Mouse (Mus musculus): ENCODE measurements around the gene Cutal. TPM values are rescaled to one million over a fixed set of nuclear protein-coding genes. Genes with fewer than 3 reads are reported as not detected.

The Cutal gene
- total RNA-seq, 1 experiment from 2014 or later, result 0.49 TPM

DNA sequence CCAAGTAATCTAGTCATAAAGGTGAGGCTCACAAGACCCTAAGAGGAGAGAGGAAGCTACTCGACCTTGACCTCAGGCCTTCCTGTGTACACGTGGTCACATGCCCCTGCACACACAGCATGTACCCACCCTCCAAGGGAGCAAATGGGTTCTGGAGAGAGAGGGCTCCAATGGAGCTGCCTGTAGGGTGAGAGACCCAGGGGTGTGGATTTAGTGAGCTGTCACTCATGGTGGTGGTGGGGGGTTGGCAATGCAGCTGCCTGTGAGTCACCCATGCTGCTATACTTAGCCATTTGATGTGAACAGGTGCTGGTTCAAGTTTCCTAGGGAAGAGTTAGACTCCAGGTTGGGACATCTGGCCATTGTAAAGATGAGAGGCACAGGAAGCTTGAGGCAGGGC, 45.9 kb downstream of the Cutal start:
- no peak for DNase-seq

- DNase-seq, result no peak
Observed at GRCm38 (mm10) chr2:34922729-34923128, 48.5 kb downstream of the Cutal start.

DNA sequence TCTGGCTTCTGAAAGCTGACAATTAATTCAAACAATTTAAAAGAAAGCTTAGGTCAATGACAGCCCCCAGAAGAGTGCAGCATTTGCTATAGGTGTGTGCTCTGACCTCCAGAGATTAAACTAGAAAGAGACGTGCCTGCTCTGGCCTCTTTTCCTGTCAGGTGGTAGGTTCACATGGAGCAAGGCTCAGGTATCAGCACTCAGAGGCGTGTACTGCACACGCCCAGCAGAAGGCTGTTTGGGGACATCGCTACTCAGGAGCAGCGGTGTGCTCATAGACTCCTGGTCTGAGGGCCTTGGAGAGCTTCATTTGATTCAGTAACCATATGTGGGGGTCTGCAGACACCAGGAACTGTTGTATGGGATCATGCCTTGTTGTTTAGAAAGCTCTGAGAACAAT, 53.1 kb downstream of the Cutal start:
- DNase-seq, result no peak

- no peak for DNase-seq
Observed at GRCm38 (mm10) chr2:34937460-34937859, 63.3 kb downstream of the Cutal start.

- DNase-seq, result no peak
Observed at GRCm38 (mm10) chr2:34938269-34939208, 64.3 kb downstream of the Cutal start.

- no peak for DNase-seq
Observed at GRCm38 (mm10) chr2:34940246-34940645, 66.0 kb downstream of the Cutal start.

- no peak for DNase-seq
Observed at GRCm38 (mm10) chr2:34941061-34941675, 67.0 kb downstream of the Cutal start.

Other genes with a start within 250 kb of the Cutal start
- gene Gapvd1, start 119.2 kb upstream of the Cutal start, total RNA-seq (2021), result 63.4 and 81.0 TPM in 2 replicates
- 414 and 491 TPM in 2 replicates for gene Hspa5, start 102.4 kb upstream of the Cutal start, total RNA-seq (2021)
- 22.6 and 30.6 TPM in 2 replicates for gene Rabepk, start 74.5 kb upstream of the Cutal start, total RNA-seq (2021)
- gene Fbxw2, start 48.1 kb upstream of the Cutal start, total RNA-seq (2021), result 60.6 and 69.1 TPM in 2 replicates
- gene Gm34653, start 41.4 kb upstream of the Cutal start, total RNA-seq (2021), result not detected in 2 replicates
- 41.8 and 43.7 TPM in 2 replicates for gene Psmd5, start 572 bp downstream of the Cutal start, total RNA-seq (2021)
- gene Phf19, start 39.6 kb downstream of the Cutal start, total RNA-seq (2021), result 5.1 and 6.5 TPM in 2 replicates
- gene Traf1, start 87.4 kb downstream of the Cutal start, total RNA-seq (2021), result 1.9 and 3.0 TPM in 2 replicates
- gene Hc, start 187.0 kb downstream of the Cutal start, total RNA-seq (2021), result 3.1 TPM in 1 of 2 replicates, not detected in the other
- 1.0 and 3.5 TPM in 2 replicates for gene AI182371, start 227.1 kb downstream of the Cutal start, total RNA-seq (2021)
- gene Cntrl, start 235.1 kb downstream of the Cutal start, total RNA-seq (2021), result 26.8 and 28.4 TPM in 2 replicates

Data from adrenal gland, postnatal 25 days (tissue).